Mouse (Mus musculus): ENCODE results near the gene Plac1.

GRCm38 (mm10) chrX:53055771-53056170, 184.1 kb downstream of the Plac1 start:
- TF ChIP-seq CTCF (IDR thresholded peaks at IDR 0.05; ENCODE audit: borderline replicate concordance, insufficient read depth, low read depth, low read length) (no peak), POLR2A (IDR thresholded peaks at IDR 0.05; ENCODE audit: borderline replicate concordance, insufficient read depth, low read length) (no peak)
